Mouse (Mus musculus) 3134 (cell line): ENCODE results near the gene Gm49383.
A peak's percentile ranks its signal among the peaks of the same experiment; 100 is the strongest.

Experiments used
- DNase-seq: peaks from one replicate; pipeline ENCODE4 v3.0.0-alpha.2; 2011; ENCODE audit warnings: low spot score; ENCODE audit not compliant: insufficient read length; ENCODE audit errors: extremely low read depth

The Gm49383 gene

GRCm38 (mm10) chr12:69204052-69204833 lies 7.3 kb upstream of the Gm49383 start, which contains the start of gene Gm49384:
TSS of gene Gm49384 (minus strand) at chr12:69204267.
- DNase-seq = no peak

- no peak for DNase-seq
Measured at GRCm38 (mm10) chr12:69198985-69199384, 2.1 kb upstream of the Gm49383 start.

GRCm38 (mm10) chr12:69198164-69198535 lies 1.2 kb upstream of the Gm49383 start, which contains the start of gene Dnaaf2:
TSS of gene Dnaaf2 (minus strand) at chr12:69198429.
- DNase-seq = no peak

- peak; percentile 83 for DNase-seq
Measured at GRCm38 (mm10) chr12:69197378-69198163, 667 bp upstream of the Gm49383 start.

GRCm38 (mm10) chr12:69192637-69193036 lies 4.3 kb downstream of the Gm49383 start:
- DNase-seq = no peak

- no peak for DNase-seq
Measured at GRCm38 (mm10) chr12:69191396-69191795, 5.5 kb downstream of the Gm49383 start.

- DNase-seq = no peak
Measured at GRCm38 (mm10) chr12:69190522-69190921, 6.4 kb downstream of the Gm49383 start.

- DNase-seq = no peak
Measured at GRCm38 (mm10) chr12:69190074-69190473, 6.8 kb downstream of the Gm49383 start.

GRCm38 (mm10) chr12:69186811-69187471 lies 10.0 kb downstream of the Gm49383 start:
- DNase-seq = no peak

GRCm38 (mm10) chr12:69185371-69185770 lies 11.5 kb downstream of the Gm49383 start:
- DNase-seq = no peak

- DNase-seq = peak; percentile 68
Measured at GRCm38 (mm10) chr12:69184342-69185295, 12.3 kb downstream of the Gm49383 start.

- DNase-seq = peak; percentile 96
Measured at GRCm38 (mm10) chr12:69183583-69184308, 13.2 kb downstream of the Gm49383 start, which contains the start of the genes Rpl36al and Mgat2. TSS of gene Rpl36al (minus strand) at chr12:69184083. TSS of gene Mgat2 (plus strand) at chr12:69184157.

- DNase-seq = no peak
Measured at GRCm38 (mm10) chr12:69181800-69182199, 15.1 kb downstream of the Gm49383 start.

- DNase-seq = no peak
Measured at GRCm38 (mm10) chr12:69179371-69179770, 17.5 kb downstream of the Gm49383 start.

- no peak for DNase-seq
Measured at GRCm38 (mm10) chr12:69177526-69177925, 19.4 kb downstream of the Gm49383 start.

- DNase-seq = no peak
Measured at GRCm38 (mm10) chr12:69175975-69176374, 20.9 kb downstream of the Gm49383 start.

GRCm38 (mm10) chr12:69171307-69171706 lies 25.6 kb downstream of the Gm49383 start:
- DNase-seq = no peak

GRCm38 (mm10) chr12:69168461-69169106 lies 28.3 kb downstream of the Gm49383 start, which contains the start of gene Lrr1:
TSS of gene Lrr1 (plus strand) at chr12:69168814.
- DNase-seq = peak; percentile 94
